Mouse (Mus musculus) myocyte (in vitro differentiated cells): ENCODE results near the gene Snap47.

Source experiments
- MYOG ChIP-seq, 3 experiments: IDR thresholded peaks; one replicate each; pipeline ENCODE4 v1.6.1; 2011; ENCODE audit warnings: control low read depth in 2 of 3, low read depth in 2 of 3, mild to moderate bottlenecking in 2 of 3; ENCODE audit not compliant: insufficient read length in 2 of 3, control insufficient read depth in 1 of 3, insufficient read depth in 1 of 3
- POLR2A ChIP-seq: IDR thresholded peaks from one replicate; pipeline ENCODE4 v1.6.1; 2011; ENCODE audit warnings: low read depth, mild to moderate bottlenecking, control low read depth, moderate library complexity; ENCODE audit not compliant: insufficient read length
- POLR2AphosphoS2 ChIP-seq: IDR thresholded peaks from one replicate; pipeline ENCODE4 v1.6.1; 2011; ENCODE audit warnings: low read depth, control low read depth; ENCODE audit not compliant: insufficient read length
- REST ChIP-seq: IDR thresholded peaks from one replicate; pipeline ENCODE4 v1.6.1; 2011; ENCODE audit warnings: mild to moderate bottlenecking, control low read depth, moderate library complexity; ENCODE audit not compliant: insufficient read depth, insufficient read length
- SRF ChIP-seq: IDR thresholded peaks from one replicate; pipeline ENCODE4 v1.6.1; 2011; ENCODE audit warnings: low read depth; ENCODE audit not compliant: control insufficient read depth, insufficient read length

GRCm38 (mm10) chr11:59472326-59472677, 21.3 kb upstream of the Snap47 start, which contains the start of gene Zfp867:
- no peak for TF ChIP-seq POLR2A
- no peak for TF ChIP-seq POLR2AphosphoS2
- TF ChIP-seq REST = no peak
- TF ChIP-seq SRF = no peak
- TF ChIP-seq MYOG (IDR thresholded peaks at IDR 0.05; ENCODE audit: control insufficient read depth in 1 of 3, insufficient read depth in 1 of 3, insufficient read length in 2 of 3, low read depth in 2 of 3) = no peak
